Mouse (Mus musculus) stomach, postnatal 0 days (tissue): ENCODE measurements at regions not wholly inside any gene's neighbourhood (a gene's known extent, or its start where the extent isn't known, plus 50 kb on each side); places are given as distances from the start of the nearest gene placed in this dataset.

Experiments
- ATAC-seq: fragments of 200-750 bp; cut with Nextera tagmentation; 2 replicates; pipeline ENCODE4 v1.8.0; 2017; ENCODE audit not compliant: low FRiP score, low TSS enrichment
- DNase-seq: peaks from one replicate; pipeline ENCODE4 v3.0.0-alpha.2; 2016; ENCODE audit warnings: low spot score
- H3K27ac ChIP-seq: fragments of 300-500 bp; sonication (generic); replicated peaks from 2 replicates; pipeline ENCODE4 v1.5.1; 2014; ENCODE audit warnings: mild to moderate bottlenecking, control low read depth
- H3K27me3 ChIP-seq: fragments of 300-500 bp; sonication (generic); 2 replicates; pipeline ENCODE4 v1.6.1; 2014; ENCODE audit warnings: low read length; ENCODE audit not compliant: control insufficient read depth, insufficient read depth
- H3K36me3 ChIP-seq: fragments of 300-500 bp; sonication (generic); 2 replicates; pipeline ENCODE4 v1.6.1; 2014; ENCODE audit warnings: low read length, mixed read lengths; ENCODE audit not compliant: control insufficient read depth, insufficient read depth
- H3K4me1 ChIP-seq: fragments of 300-500 bp; sonication (generic); replicated peaks from 2 replicates; pipeline ENCODE4 v1.6.1; 2014; ENCODE audit warnings: antibody characterized with exemption; ENCODE audit not compliant: control insufficient read depth, insufficient read depth
- H3K4me2 ChIP-seq: fragments of 300-500 bp; sonication (generic); replicated peaks from 2 replicates; pipeline ENCODE4 v1.6.1; 2014; ENCODE audit warnings: low read depth, mild to moderate bottlenecking, control low read depth, moderate library complexity
- H3K4me3 ChIP-seq: fragments of 300-500 bp; sonication (generic); 2 replicates; pipeline ENCODE4 v1.5.1; 2014; ENCODE audit warnings: low read depth, low read length, control low read depth
- H3K9ac ChIP-seq: fragments of 300-500 bp; sonication (generic); 2 replicates; pipeline ENCODE4 v1.6.1; 2014; ENCODE audit warnings: mild to moderate bottlenecking, low read length, control low read depth, mixed read lengths
- H3K9me3 ChIP-seq: fragments of 300-500 bp; sonication (generic); 2 replicates; pipeline ENCODE4 v1.6.1; 2016; ENCODE audit warnings: low read length; ENCODE audit not compliant: control insufficient read depth
- CTCF ChIP-seq: IDR thresholded peaks from 2 replicates; pipeline ENCODE4 v1.5.1; 2016; ENCODE audit warnings: antibody characterized with exemption, low read depth, mild to moderate bottlenecking, moderate library complexity
- EP300 ChIP-seq: optimal IDR thresholded peaks from 2 replicates; pipeline ENCODE3; 2016; ENCODE audit warnings: antibody characterized with exemption
- WGBS: fragments of 180-500 bp; shearing (Covaris S2); extraction: QIAGEN DNeasy Blood & Tissue Kit; methylation state at CpG from one replicate; pipeline ENCODE4 v1.1.7; 2014; 5-methylcytosine and 5-hydroxymethylcytosine counted together

GRCm38 (mm10) chr2:161362325-161362724, 253.4 kb upstream of the Chd6 start:
- Histone ChIP-seq H3K4me1 (no peaks in the 10 kb centered on the region), H3K4me2 (no peak overlapping the region), H3K27ac (no peak overlapping the region), H3K4me3 (no peak overlapping the region), H3K9ac (no peak overlapping the region), H3K36me3 (no peaks in the 10 kb centered on the region), H3K9me3 (no peaks in the 10 kb centered on the region), H3K27me3 (no peaks in the 10 kb centered on the region)
- ATAC-seq (no peak), DNase-seq (no peak)
- WGBS, result 57% methylated on average over 3 of the region's 3 CpGs
- TF ChIP-seq CTCF (no peak), EP300 (no peak)

GRCm38 (mm10) chr2:161349110-161349509, 240.2 kb upstream of the Chd6 start:
- no peak for DNase-seq
- no peak overlapping the region for H3K27ac ChIP-seq
- 32% methylated on average over 4 of the region's 4 CpGs for WGBS
- no peak overlapping the region for H3K4me3 ChIP-seq
- H3K4me2 ChIP-seq, result no peak overlapping the region
- TF ChIP-seq CTCF (no peak), EP300 (no peak)
- ATAC-seq, result no peak
- no peaks in the 10 kb centered on the region for H3K27me3 ChIP-seq
- no peaks in the 10 kb centered on the region for H3K36me3 ChIP-seq
- no peaks in the 10 kb centered on the region for H3K9me3 ChIP-seq
- H3K9ac ChIP-seq, result no peak overlapping the region
- H3K4me1 ChIP-seq, result no peaks in the 10 kb centered on the region

- no peak overlapping the region for H3K4me2 ChIP-seq
- no peak for TF ChIP-seq EP300
- TF ChIP-seq CTCF, result no peak
- H3K27me3 ChIP-seq, result no peaks in the 10 kb centered on the region
- ATAC-seq, result no peak
- H3K9me3 ChIP-seq, result no peaks in the 10 kb centered on the region
- no peak overlapping the region for H3K9ac ChIP-seq
- no peaks in the 10 kb centered on the region for H3K4me1 ChIP-seq
- H3K27ac ChIP-seq, result no peak overlapping the region
- DNase-seq, result no peak
- no peaks in the 10 kb centered on the region for H3K36me3 ChIP-seq
- H3K4me3 ChIP-seq, result no peak overlapping the region
- WGBS, result 82% methylated on average over 2 of the region's 2 CpGs
Observed at GRCm38 (mm10) chr2:161344018-161344417, 235.1 kb upstream of the Chd6 start.

- 84% methylated on average over 2 of the region's 2 CpGs for WGBS
- ATAC-seq, result no peak
- H3K4me1 ChIP-seq, result no peaks in the 10 kb centered on the region
Observed at GRCm38 (mm10) chr2:161342648-161343047, 233.8 kb upstream of the Chd6 start.

GRCm38 (mm10) chr2:161341368-161341891, 232.6 kb upstream of the Chd6 start:
- Histone ChIP-seq H3K36me3 (no peaks in the 10 kb centered on the region), H3K4me2 (peak overlapping the region; percentile 37; the same call in 1 of the 2 replicates), H3K9me3 (no peaks in the 10 kb centered on the region), H3K27ac (no peak overlapping the region), H3K4me3 (no peak overlapping the region), H3K27me3 (no peaks in the 10 kb centered on the region), H3K4me1 (no peaks in the 10 kb centered on the region), H3K9ac (no peak overlapping the region)
- DNase-seq, result peak; percentile 72
- no peak for TF ChIP-seq EP300
- TF ChIP-seq CTCF, result no peak
- 5% methylated on average over 11 of the region's 11 CpGs for WGBS
- peak; percentile 93 for ATAC-seq

More at GRCm38 (mm10) chr2:161342648-161343047, 233.8 kb upstream of the Chd6 start:
- no peak for TF ChIP-seq CTCF
- Histone ChIP-seq H3K9ac (no peak overlapping the region), H3K4me2 (no peak overlapping the region), H3K27ac (no peak overlapping the region), H3K27me3 (no peaks in the 10 kb centered on the region), H3K36me3 (no peaks in the 10 kb centered on the region), H3K9me3 (no peaks in the 10 kb centered on the region), H3K4me3 (no peak overlapping the region)
- DNase-seq, result no peak

- ATAC-seq (no peak), DNase-seq (no peak)
- no peaks in the 10 kb centered on the region for H3K4me1 ChIP-seq
- H3K9me3 ChIP-seq, result no peaks in the 10 kb centered on the region
- TF ChIP-seq CTCF, result no peak
- no peak for TF ChIP-seq EP300
- H3K27me3 ChIP-seq, result no peaks in the 10 kb centered on the region
- no peak overlapping the region for H3K27ac ChIP-seq
- no peak overlapping the region for H3K9ac ChIP-seq
- H3K36me3 ChIP-seq, result no peaks in the 10 kb centered on the region
- 76% methylated on average over 9 of the region's 9 CpGs for WGBS
- H3K4me2 ChIP-seq, result no peak overlapping the region
- H3K4me3 ChIP-seq, result no peak overlapping the region
Observed at GRCm38 (mm10) chr2:161340291-161340690, 231.4 kb upstream of the Chd6 start.
